Mouse (Mus musculus): ENCODE measurements around the gene Hyls1. TPM values are rescaled to one million over a fixed set of nuclear protein-coding genes. Genes with fewer than 3 reads are reported as not detected.

Hyls1 gene
- polyA plus RNA-seq, 1 experiment from 2014 or later = 15.3 TPM

DNA sequence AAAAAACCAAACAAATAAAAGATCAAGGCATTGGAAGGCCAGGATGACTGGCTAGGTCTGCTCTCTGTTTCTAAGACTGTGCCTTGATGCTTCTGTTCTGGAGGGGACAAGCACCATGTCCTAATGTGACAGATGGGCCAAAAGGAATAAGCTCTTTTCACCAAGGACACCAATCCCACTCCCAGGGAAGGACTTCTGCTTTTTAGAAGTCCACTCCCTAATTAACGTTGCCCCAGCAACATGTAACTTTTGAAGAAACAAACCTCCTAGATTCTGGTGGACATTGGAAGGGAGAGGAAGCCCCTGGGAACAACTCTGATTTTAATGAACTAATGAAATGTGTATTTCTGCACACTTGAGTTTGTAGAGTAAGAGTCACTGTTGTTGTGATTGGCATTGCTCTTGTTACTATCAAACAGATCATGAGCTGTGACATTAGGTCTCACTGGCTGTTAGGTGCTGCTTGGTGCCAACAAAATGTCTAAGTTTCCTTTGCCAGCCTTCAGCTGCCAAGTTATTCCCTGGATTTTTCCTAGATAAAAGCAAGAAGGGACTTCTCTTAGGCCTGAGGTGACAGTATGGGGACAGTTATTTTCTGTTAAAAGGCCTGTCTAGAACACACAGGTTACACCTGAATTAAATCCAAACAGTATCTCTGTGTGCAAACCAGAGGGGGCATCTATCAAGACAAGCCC lies 47.2 kb downstream of the Hyls1 start:
- Histone ChIP-seq H3K27ac (peak overlapping the region; percentile 70; the same call in 1 of the 2 replicates), H3K4me2 (no peak overlapping the region), H3K27me3 (no peaks in the 10 kb centered on the region), H3K9ac (no peak overlapping the region), H3K9me3 (replicated peaks) (no peaks in the 10 kb centered on the region), H3K36me3 (no peaks in the 10 kb centered on the region), H3K4me3 (no peak overlapping the region), H3K4me1 (replicated peaks) (peaks cover 16% of the 10 kb centered on the region)
- no peak for ATAC-seq (replicated peaks; ENCODE audit: insufficient number of reproducible peaks, insufficient read depth, low FRiP score, low read depth)
- 58% methylated on average over 1 of the region's 1 CpGs for WGBS

DNA sequence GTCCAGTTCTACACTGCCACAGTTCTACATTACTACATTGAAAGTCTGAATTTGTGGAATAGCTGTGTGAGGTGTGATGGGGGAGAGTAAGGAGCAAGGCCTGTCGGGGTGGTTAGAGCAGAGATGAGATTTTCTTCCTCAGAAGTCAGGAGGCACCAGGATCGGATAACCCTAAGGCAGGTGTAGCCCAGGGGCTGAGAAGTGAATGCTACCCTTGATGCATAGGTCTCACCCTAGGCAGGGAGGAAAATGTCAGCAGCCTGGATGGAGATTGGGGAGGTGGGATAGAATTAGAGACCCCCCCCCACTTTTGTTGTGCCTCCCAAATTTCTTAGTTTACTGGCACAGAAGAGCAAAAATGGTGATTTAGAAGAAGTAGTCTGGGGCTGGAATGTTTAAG lies 48.0 kb downstream of the Hyls1 start:
- WGBS = 69% methylated on average over 2 of the region's 2 CpGs
- no peak overlapping the region for H3K9ac ChIP-seq
- ATAC-seq (replicated peaks; ENCODE audit: insufficient number of reproducible peaks, insufficient read depth, low FRiP score, low read depth) = no peak
- peaks cover 16% of the 10 kb centered on the region for H3K4me1 ChIP-seq (replicated peaks)
- H3K36me3 ChIP-seq = no peaks in the 10 kb centered on the region
- no peak overlapping the region for H3K4me2 ChIP-seq
- no peak overlapping the region for H3K4me3 ChIP-seq
- no peak overlapping the region for H3K27ac ChIP-seq
- H3K27me3 ChIP-seq = no peaks in the 10 kb centered on the region
- no peaks in the 10 kb centered on the region for H3K9me3 ChIP-seq (replicated peaks)

DNA sequence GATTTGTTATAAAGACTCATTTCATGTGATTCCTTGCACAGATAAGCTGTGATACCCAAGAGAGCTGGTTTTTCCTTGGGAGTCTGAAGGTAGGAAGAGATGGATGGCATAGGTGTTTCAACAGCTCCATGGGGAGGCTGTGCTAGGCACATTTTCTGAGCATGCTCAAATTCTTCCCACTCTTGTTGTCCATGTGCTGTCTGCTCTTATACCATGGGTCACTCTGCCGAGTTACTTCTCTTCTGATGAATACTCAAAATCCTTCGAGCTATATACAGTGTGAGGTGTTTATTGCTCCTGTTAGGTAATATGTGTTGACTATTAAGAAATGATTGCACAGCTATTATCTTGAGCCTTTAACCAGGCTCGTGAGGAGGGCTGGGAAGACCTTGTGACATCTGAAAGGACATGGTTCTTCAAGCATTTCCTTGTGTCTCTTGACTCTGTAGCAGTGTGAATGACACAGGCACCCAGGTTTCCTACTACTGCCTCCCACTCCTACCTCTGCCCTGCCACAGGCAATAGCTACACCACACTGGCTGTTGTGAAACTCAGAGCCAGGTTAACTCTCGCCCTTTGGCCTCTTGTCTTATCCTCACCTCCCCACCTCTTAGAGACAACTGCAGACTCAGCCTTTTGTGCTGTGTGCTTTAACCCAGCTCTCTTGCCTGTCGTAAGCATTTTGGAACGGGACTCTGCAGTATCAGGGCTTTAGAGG lies 49.4 kb downstream of the Hyls1 start:
- peaks cover 16% of the 10 kb centered on the region for H3K4me1 ChIP-seq (replicated peaks)
- H3K27me3 ChIP-seq = no peaks in the 10 kb centered on the region
- H3K9me3 ChIP-seq (replicated peaks) = no peaks in the 10 kb centered on the region
- H3K9ac ChIP-seq = no peak overlapping the region
- no peak overlapping the region for H3K27ac ChIP-seq
- no peaks in the 10 kb centered on the region for H3K36me3 ChIP-seq
- no peak overlapping the region for H3K4me3 ChIP-seq
- no peak overlapping the region for H3K4me2 ChIP-seq
- WGBS = 72% methylated on average over 6 of the region's 6 CpGs
- ATAC-seq (replicated peaks; ENCODE audit: insufficient number of reproducible peaks, insufficient read depth, low FRiP score, low read depth) = no peak

DNA sequence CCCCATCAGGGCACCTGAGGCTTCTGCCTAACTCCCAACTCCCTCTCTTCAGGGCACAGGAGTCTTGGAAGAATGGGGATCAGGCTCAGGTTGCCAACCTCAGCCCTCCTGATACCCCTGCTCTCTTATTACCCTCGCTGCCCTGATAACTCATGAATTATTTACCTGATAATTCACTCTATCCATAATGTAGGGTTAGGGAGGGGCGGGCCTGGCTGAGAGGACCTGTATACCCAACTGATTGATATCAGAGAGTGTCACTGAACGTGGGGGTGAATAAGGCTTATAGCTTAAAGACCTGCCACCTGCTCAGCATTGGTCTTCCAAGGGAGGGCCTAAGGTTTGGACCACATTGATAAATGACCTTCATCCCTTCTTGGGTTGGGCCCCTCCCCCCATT lies 52.0 kb downstream of the Hyls1 start, which contains the start of gene Gm1113:
TSS of gene Gm1113 (minus strand) at position 101 of the 400 bp plus-strand sequence.
- no peaks in the 10 kb centered on the region for H3K36me3 ChIP-seq
- 80% methylated on average over 3 of the region's 3 CpGs for WGBS
- H3K4me2 ChIP-seq = no peak within 1 kb of the TSS
- H3K27me3 ChIP-seq = no peaks in the 10 kb centered on the region
- H3K4me1 ChIP-seq (replicated peaks) = peaks cover 4% of the 10 kb centered on the region; the same call in 1 of the 2 replicates
- H3K27ac ChIP-seq = no peak within 1 kb of the TSS
- ATAC-seq (replicated peaks; ENCODE audit: insufficient number of reproducible peaks, insufficient read depth, low FRiP score, low read depth) = no peak
- H3K9me3 ChIP-seq (replicated peaks) = no peaks in the 10 kb centered on the region
- no peak within 1 kb of the TSS for H3K9ac ChIP-seq
- H3K4me3 ChIP-seq = no peak within 1 kb of the TSS

DNA sequence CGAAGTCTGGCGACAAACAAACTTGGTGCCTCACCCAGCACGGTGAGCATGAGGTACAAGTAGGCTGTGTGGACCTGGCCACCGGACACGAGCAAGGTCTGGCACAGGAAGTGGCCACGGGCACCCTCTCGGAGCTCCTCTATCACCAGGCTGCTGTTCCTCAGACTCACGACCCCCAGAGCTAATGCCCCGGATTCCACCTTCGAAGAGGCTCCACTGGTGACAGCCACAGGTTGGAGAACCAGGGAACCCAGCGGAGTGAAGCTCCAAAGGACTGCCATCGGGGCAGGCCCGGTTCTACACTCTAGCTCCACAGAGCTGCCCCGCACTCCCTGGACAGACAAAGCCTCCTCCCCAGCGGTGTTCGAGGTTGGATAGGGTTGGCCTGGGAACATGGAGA lies 53.5 kb downstream of the Hyls1 start:
- Histone ChIP-seq H3K27ac (no peak overlapping the region), H3K9me3 (replicated peaks) (no peaks in the 10 kb centered on the region), H3K4me1 (replicated peaks) (no peaks in the 10 kb centered on the region), H3K9ac (no peak overlapping the region), H3K4me3 (no peak overlapping the region), H3K36me3 (no peaks in the 10 kb centered on the region), H3K4me2 (no peak overlapping the region), H3K27me3 (0 out of 2 replicates have a peak, but pooled peaks cover 3% of the 10 kb centered on the region)
- no peak for ATAC-seq (replicated peaks; ENCODE audit: insufficient number of reproducible peaks, insufficient read depth, low FRiP score, low read depth)
- WGBS = 87% methylated on average over 16 of the region's 16 CpGs

DNA sequence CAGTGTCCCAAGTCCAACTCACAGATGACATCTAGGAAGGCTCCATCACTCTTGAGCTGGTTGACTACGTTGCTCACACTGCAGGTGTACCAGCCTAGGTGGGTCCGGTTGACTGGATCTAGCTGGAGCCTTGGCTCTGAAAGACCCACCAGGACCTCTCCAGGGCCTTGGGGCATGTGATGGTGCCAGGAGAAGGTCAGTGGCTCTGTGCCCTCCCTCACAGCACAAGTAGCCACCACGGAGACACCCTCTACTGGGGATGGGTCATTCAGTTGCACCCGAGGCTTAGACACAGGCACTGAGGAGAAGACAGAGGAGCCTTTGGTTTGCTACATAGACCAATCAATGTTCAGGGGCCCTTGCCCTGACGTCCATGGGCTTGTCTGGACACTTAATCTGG lies 54.0 kb downstream of the Hyls1 start:
- Histone ChIP-seq H3K27me3 (0 out of 2 replicates have a peak, but pooled peaks cover 3% of the 10 kb centered on the region), H3K9ac (no peak overlapping the region), H3K4me3 (no peak overlapping the region), H3K9me3 (replicated peaks) (no peaks in the 10 kb centered on the region), H3K27ac (no peak overlapping the region), H3K36me3 (no peaks in the 10 kb centered on the region), H3K4me1 (replicated peaks) (no peaks in the 10 kb centered on the region), H3K4me2 (no peak overlapping the region)
- no peak for ATAC-seq (replicated peaks; ENCODE audit: insufficient number of reproducible peaks, insufficient read depth, low FRiP score, low read depth)
- 81% methylated on average over 5 of the region's 5 CpGs for WGBS

DNA sequence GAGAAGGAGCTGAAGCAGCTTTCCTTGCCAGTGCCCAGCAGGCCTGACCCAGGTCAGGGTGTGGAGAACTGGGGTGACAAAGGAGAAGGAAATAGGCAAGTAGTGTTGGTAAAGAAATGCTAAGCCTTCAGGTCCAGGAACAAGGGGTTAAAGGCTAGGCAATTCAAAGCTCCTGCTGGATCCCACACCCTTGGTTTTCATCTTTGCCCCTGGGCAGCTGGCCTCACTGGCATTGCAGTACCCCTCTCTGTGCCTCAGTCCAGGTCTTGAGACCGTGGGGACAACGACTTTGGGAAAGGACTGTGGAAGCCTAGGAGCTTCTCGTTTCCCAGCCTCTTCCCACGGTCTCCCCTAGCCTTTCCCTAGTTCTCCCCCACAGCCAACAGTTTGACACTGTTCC lies 56.3 kb downstream of the Hyls1 start:
- Histone ChIP-seq H3K27me3 (0 out of 2 replicates have a peak, but pooled peaks cover 3% of the 10 kb centered on the region), H3K4me3 (no peak overlapping the region), H3K4me1 (replicated peaks) (peaks cover 4% of the 10 kb centered on the region), H3K4me2 (no peak overlapping the region), H3K9me3 (replicated peaks) (no peaks in the 10 kb centered on the region), H3K9ac (no peak overlapping the region), H3K36me3 (no peaks in the 10 kb centered on the region), H3K27ac (no peak overlapping the region)
- 74% methylated on average over 4 of the region's 4 CpGs for WGBS
- no peak for ATAC-seq (replicated peaks; ENCODE audit: insufficient number of reproducible peaks, insufficient read depth, low FRiP score, low read depth)

Other genes with a start within 250 kb of the Hyls1 start
- gene Cdon, start 149.3 kb downstream of the Hyls1 start, polyA plus RNA-seq (2015; fragmentation: Nextera tagmentation; extraction: Ambion mirVana) = 6.8 and 7.5 TPM in 2 replicates
- gene Gm1113, start 52.1 kb downstream of the Hyls1 start, polyA plus RNA-seq (2015; fragmentation: Nextera tagmentation; extraction: Ambion mirVana) = not detected in 2 replicates
- 0.69 and 0.91 TPM in 2 replicates for gene Ddx25, start 11.9 kb downstream of the Hyls1 start, polyA plus RNA-seq (2015; fragmentation: Nextera tagmentation; extraction: Ambion mirVana)
- 11.1 and 12.1 TPM in 2 replicates for gene Pus3, start 11.8 kb downstream of the Hyls1 start, polyA plus RNA-seq (2015; fragmentation: Nextera tagmentation; extraction: Ambion mirVana)
- gene Pate2, start 114 bp downstream of the Hyls1 start, polyA plus RNA-seq (2015; fragmentation: Nextera tagmentation; extraction: Ambion mirVana) = 0.23 and 0.39 TPM in 2 replicates
- gene Pate4, start 41.5 kb upstream of the Hyls1 start, polyA plus RNA-seq (2015; fragmentation: Nextera tagmentation; extraction: Ambion mirVana) = not detected in 2 replicates
- not detected in 2 replicates for gene Pate3, start 77.8 kb upstream of the Hyls1 start, polyA plus RNA-seq (2015; fragmentation: Nextera tagmentation; extraction: Ambion mirVana)
- not detected in 2 replicates for gene Pate1, start 117.0 kb upstream of the Hyls1 start, polyA plus RNA-seq (2015; fragmentation: Nextera tagmentation; extraction: Ambion mirVana)
- not detected in 2 replicates for gene Gm17677, start 170.7 kb upstream of the Hyls1 start, polyA plus RNA-seq (2015; fragmentation: Nextera tagmentation; extraction: Ambion mirVana)
- not detected in 2 replicates for gene Gm17727, start 207.7 kb upstream of the Hyls1 start, polyA plus RNA-seq (2015; fragmentation: Nextera tagmentation; extraction: Ambion mirVana)
- gene Gm27235, start 219.7 kb upstream of the Hyls1 start, polyA plus RNA-seq (2015; fragmentation: Nextera tagmentation; extraction: Ambion mirVana) = not detected in 2 replicates
- gene D730048I06Rik, start 219.7 kb upstream of the Hyls1 start, polyA plus RNA-seq (2015; fragmentation: Nextera tagmentation; extraction: Ambion mirVana) = not detected in 2 replicates